Mouse (Mus musculus) liver, embryonic 14.5 days (tissue): ENCODE measurements around the gene Scmh1. TPM values are rescaled to one million over a fixed set of nuclear protein-coding genes. Genes with fewer than 3 reads are reported as not detected.

Experiments
- ATAC-seq: fragments of 200-750 bp; cut with Nextera tagmentation; 2 replicates; pipeline ENCODE4 v1.8.0; 2017; ENCODE audit warnings: moderate number of reproducible peaks, mild to moderate bottlenecking, moderate library complexity; ENCODE audit not compliant: insufficient read depth
- DNase-seq, 3 experiments: peaks; one replicate each; pipeline ENCODE4 v3.0.0-alpha.2; 2012 to 2013; ENCODE audit warnings: low read depth in 3 of 3, low spot score in 3 of 3
- H3K27ac ChIP-seq: fragments of 300-500 bp; sonication (generic); 2 replicates; pipeline ENCODE4 v1.5.1; 2014; ENCODE audit warnings: moderate library complexity, mild to moderate bottlenecking, control low read depth, inconsistent platforms
- H3K27me3 ChIP-seq: fragments of 300-500 bp; sonication (generic); 2 replicates; pipeline ENCODE4 v1.6.1; 2014; ENCODE audit warnings: mild to moderate bottlenecking, low read length, moderate library complexity; ENCODE audit not compliant: control insufficient read depth, insufficient read depth
- H3K36me3 ChIP-seq: fragments of 300-500 bp; sonication (generic); replicated peaks from 2 replicates; pipeline ENCODE4 v1.6.1; 2014; ENCODE audit warnings: low read depth; ENCODE audit not compliant: control insufficient read depth, insufficient read depth
- H3K4me1 ChIP-seq, 2 experiments: fragments of 200-500 bp in 1 of 2; fragments of 300-500 bp in 1 of 2; sonication (generic) in 1 of 2; replicated peaks; 2 replicates each; pipeline ENCODE4 v1.6.1; 2012 to 2014; ENCODE audit warnings: antibody characterized with exemption in 1 of 2, inconsistent platforms in 1 of 2, low read length in 1 of 2; ENCODE audit not compliant: control insufficient read depth in 2 of 2, insufficient read depth in 2 of 2
- H3K4me2 ChIP-seq: fragments of 300-500 bp; sonication (generic); 2 replicates; pipeline ENCODE4 v1.6.1; 2014; ENCODE audit warnings: low read depth, mild to moderate bottlenecking, control low read depth, moderate library complexity
- H3K4me3 ChIP-seq, 2 experiments: fragments of 200-500 bp in 1 of 2; fragments of 300-500 bp in 1 of 2; sonication (generic) in 1 of 2; 2 replicates each; pipeline ENCODE4 v1.5.1; 2012 to 2014; ENCODE audit warnings: low read depth in 2 of 2, low read length in 2 of 2, mild to moderate bottlenecking in 2 of 2, control low read depth in 1 of 2, inconsistent platforms in 1 of 2, moderate library complexity in 1 of 2; ENCODE audit not compliant: insufficient read depth in 1 of 2
- H3K9ac ChIP-seq: fragments of 300-500 bp; sonication (generic); replicated peaks from 2 replicates; pipeline ENCODE4 v1.6.1; 2014; ENCODE audit warnings: mild to moderate bottlenecking, control low read depth, moderate library complexity
- H3K9me3 ChIP-seq: fragments of 300-500 bp; sonication (generic); 2 replicates; pipeline ENCODE4 v1.6.1; 2016; ENCODE audit warnings: low read length, mixed read lengths; ENCODE audit not compliant: control insufficient read depth
- CTCF ChIP-seq: IDR thresholded peaks from 2 replicates; pipeline ENCODE4 v1.5.1; 2016; ENCODE audit warnings: antibody characterized with exemption, low read depth, control low read depth
- EP300 ChIP-seq: IDR thresholded peaks from 2 replicates; pipeline ENCODE4 v1.6.1; 2016; ENCODE audit warnings: antibody characterized with exemption, low read depth
- WGBS: fragments of 180-500 bp; shearing (Covaris S2); extraction: QIAGEN DNeasy Blood & Tissue Kit; methylation state at CpG from one replicate; pipeline ENCODE4 v1.1.7; 2014; ENCODE audit not compliant: insufficient replicate concordance; 5-methylcytosine and 5-hydroxymethylcytosine counted together
- polyA plus RNA-seq, 2 experiments: library from polyadenylated mRNA; depleted of rRNA in 1 of 2; stranded (reverse) in 1 of 2; unstranded in 1 of 2; fragments of >200 nt; fragmentation: Nextera tagmentation in 1 of 2; extraction: Ambion mirVana in 1 of 2; gene quantifications; 2 replicates each; pipeline versions ENCODE4 v1.2.1 to v1.2.3; 2012 to 2014

Gene Scmh1
- polyA plus RNA-seq, 2 experiments: 11.0 to 12.3 TPM

GRCm38 (mm10) chr4:120368663-120369062 lies 36.4 kb upstream of the Scmh1 start:
- WGBS: 2% methylated on average over 4 of the region's 4 CpGs
- no peak for ATAC-seq
- no peaks in the 10 kb centered on the region for H3K27me3 ChIP-seq
- no peak overlapping the region for H3K4me2 ChIP-seq
- no peak overlapping the region for H3K4me3 ChIP-seq
- H3K9ac ChIP-seq: no peak overlapping the region
- no peaks in the 10 kb centered on the region for H3K36me3 ChIP-seq
- TF ChIP-seq EP300 (no peak), CTCF (peak; percentile 84)
- no peak overlapping the region for H3K27ac ChIP-seq
- no peaks in the 10 kb centered on the region for H3K4me1 ChIP-seq
- peak in 1 of 3 experiments; percentile 19 for DNase-seq
- H3K9me3 ChIP-seq: no peaks in the 10 kb centered on the region

GRCm38 (mm10) chr4:120369156-120369555 lies 35.9 kb upstream of the Scmh1 start:
- no peaks in the 10 kb centered on the region for H3K4me1 ChIP-seq
- no peak for DNase-seq
- no peaks in the 10 kb centered on the region for H3K36me3 ChIP-seq
- no peak overlapping the region for H3K9ac ChIP-seq
- no peaks in the 10 kb centered on the region for H3K9me3 ChIP-seq
- no peak for TF ChIP-seq EP300
- no peak for TF ChIP-seq CTCF
- H3K4me2 ChIP-seq: no peak overlapping the region
- no peak for ATAC-seq
- 24% methylated on average over 2 of the region's 2 CpGs for WGBS
- no peaks in the 10 kb centered on the region for H3K27me3 ChIP-seq
- no peak overlapping the region for H3K27ac ChIP-seq
- H3K4me3 ChIP-seq: no peak overlapping the region

- Histone ChIP-seq H3K4me2 (no peak overlapping the region), H3K9me3 (no peaks in the 10 kb centered on the region), H3K9ac (no peak overlapping the region), H3K4me3 (no peak overlapping the region), H3K27ac (no peak overlapping the region), H3K27me3 (no peaks in the 10 kb centered on the region), H3K36me3 (no peaks in the 10 kb centered on the region), H3K4me1 (no peaks in the 10 kb centered on the region)
- WGBS: 48% methylated on average over 10 of the region's 10 CpGs
- ATAC-seq (no peak), DNase-seq (no peak)
- TF ChIP-seq EP300 (no peak), CTCF (no peak)
Observed at GRCm38 (mm10) chr4:120369861-120370366, 35.2 kb upstream of the Scmh1 start.

DNA sequence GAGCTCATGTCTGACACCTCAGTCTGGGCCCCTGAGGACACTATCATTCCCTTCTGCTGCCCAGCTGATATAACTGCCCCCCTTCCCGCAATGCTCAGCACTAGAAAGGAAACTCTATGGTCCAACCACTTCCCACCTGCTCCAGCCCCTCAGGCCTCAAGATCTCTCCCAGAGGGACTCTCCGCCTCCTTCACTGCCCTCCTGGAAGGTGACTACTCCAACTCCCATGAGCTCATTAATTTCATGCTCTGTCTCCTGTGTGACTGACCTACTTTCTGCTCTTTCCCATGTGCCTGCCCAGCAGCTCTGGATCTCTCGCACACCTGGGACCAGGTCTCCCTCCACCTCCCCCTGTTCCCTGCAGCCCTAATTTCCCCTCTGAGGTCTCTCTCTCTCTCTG lies 32.2 kb upstream of the Scmh1 start:
- Histone ChIP-seq H3K4me1 (no peaks in the 10 kb centered on the region), H3K4me2 (no peak overlapping the region), H3K27ac (no peak overlapping the region), H3K9me3 (no peaks in the 10 kb centered on the region), H3K9ac (no peak overlapping the region), H3K4me3 (no peak overlapping the region), H3K36me3 (no peaks in the 10 kb centered on the region), H3K27me3 (no peaks in the 10 kb centered on the region)
- DNase-seq (no peak), ATAC-seq (no peak)
- WGBS: 50% methylated on average over 3 of the region's 3 CpGs
- TF ChIP-seq EP300: no peak
- no peak for TF ChIP-seq CTCF

DNA sequence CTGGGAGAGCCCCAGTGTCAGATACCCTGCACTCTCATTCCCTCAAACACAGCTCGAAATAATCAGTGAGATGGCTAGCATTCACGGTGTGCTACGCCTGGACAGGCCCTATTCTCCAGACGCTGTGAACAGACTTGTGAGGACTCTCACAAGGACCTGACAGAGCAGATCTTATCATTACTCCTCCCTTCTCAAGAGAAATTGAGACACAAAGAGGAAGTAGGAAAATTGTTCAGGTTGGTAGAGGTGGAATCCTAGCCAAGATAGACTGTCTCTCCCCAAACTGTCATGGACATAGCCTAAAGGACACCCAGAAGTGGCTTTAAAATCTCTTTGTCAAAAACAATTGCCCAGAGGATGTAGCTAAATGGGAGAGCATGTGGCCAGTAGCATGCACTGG lies 31.3 kb upstream of the Scmh1 start:
- Histone ChIP-seq H3K27ac (no peak overlapping the region), H3K4me3 (no peak overlapping the region), H3K4me2 (no peak overlapping the region), H3K4me1 (no peaks in the 10 kb centered on the region), H3K27me3 (no peaks in the 10 kb centered on the region), H3K9ac (no peak overlapping the region), H3K36me3 (no peaks in the 10 kb centered on the region), H3K9me3 (no peaks in the 10 kb centered on the region)
- TF ChIP-seq CTCF (no peak), EP300 (no peak)
- ATAC-seq: no peak
- DNase-seq: no peak
- 26% methylated on average over 4 of the region's 4 CpGs for WGBS
